Mouse (Mus musculus): ENCODE measurements at regions not wholly inside any gene's neighbourhood (a gene's known extent, or its start where the extent isn't known, plus 50 kb on each side); places are given as distances from the start of the nearest gene placed in this dataset. TPM values are rescaled to one million over a fixed set of nuclear protein-coding genes. Genes with fewer than 3 reads are reported as not detected.

DNA sequence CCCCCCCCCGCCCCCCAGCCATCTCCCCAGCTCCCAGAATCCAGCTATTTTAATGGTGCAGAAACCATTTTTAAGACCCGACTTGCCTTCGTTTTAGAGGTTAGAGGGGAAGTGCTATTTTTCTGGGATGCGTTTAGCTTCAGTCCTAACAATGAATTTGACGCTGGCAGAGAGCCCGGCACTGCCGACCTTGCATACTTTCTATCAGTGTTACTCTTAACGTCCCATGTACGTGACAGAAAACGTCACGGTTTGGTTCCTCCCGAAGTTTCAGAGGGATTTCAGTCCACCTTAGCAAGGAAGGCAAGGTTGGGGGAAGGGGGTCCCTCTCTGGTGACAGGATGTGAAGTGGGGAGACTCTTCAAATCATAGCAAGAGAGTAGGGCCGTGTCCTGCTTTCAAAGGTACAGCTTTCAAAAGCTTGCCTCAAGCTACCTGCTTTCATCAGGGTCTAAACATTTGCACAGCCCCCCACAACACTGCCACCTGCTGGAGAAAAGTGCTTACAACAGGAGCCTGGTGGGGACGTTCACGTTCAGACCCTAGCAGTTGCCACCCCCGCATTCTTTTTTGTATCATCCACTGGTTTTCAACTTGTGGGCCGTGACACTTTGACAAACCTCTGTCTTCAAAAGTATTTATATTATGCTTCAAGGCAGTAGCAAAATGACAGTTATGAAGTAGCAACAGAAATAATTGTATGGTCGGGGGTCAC lies 157.4 kb upstream of the Gm10131 start:
- DNase-seq (ENCODE audit: low spot score), result no peak
- Histone ChIP-seq H3K27ac (replicated peaks) (no peak overlapping the region), H3K9me3 (replicated peaks) (0 out of 2 replicates have a peak, but pooled peaks cover 3% of the 10 kb centered on the region), H3K4me3 (no peak overlapping the region), H3K4me1 (no peaks in the 10 kb centered on the region), H3K27me3 (ENCODE audit: low read depth, poor library complexity, severe bottlenecking) (no peaks in the 10 kb centered on the region), H3K36me3 (no peaks in the 10 kb centered on the region)
- WGBS, result 93% methylated on average over 18 of the region's 18 CpGs

GRCm38 (mm10) chr8:34254978-34255377 lies 143.4 kb upstream of the Gm10131 start:
- H3K4me1 ChIP-seq, result peaks cover 12% of the 10 kb centered on the region
- no peak for DNase-seq (ENCODE audit: low spot score)
- 86% methylated on average over 2 of the region's 2 CpGs for WGBS
- no peak overlapping the region for H3K27ac ChIP-seq (replicated peaks)
- H3K4me3 ChIP-seq, result no peak overlapping the region
- no peaks in the 10 kb centered on the region for H3K36me3 ChIP-seq
- H3K9me3 ChIP-seq (replicated peaks), result no peaks in the 10 kb centered on the region
- H3K27me3 ChIP-seq (ENCODE audit: low read depth, poor library complexity, severe bottlenecking), result no peaks in the 10 kb centered on the region

GRCm38 (mm10) chr8:34251934-34252333 lies 140.4 kb upstream of the Gm10131 start:
- Histone ChIP-seq H3K9me3 (replicated peaks) (0 out of 2 replicates have a peak, but pooled peaks cover 2% of the 10 kb centered on the region), H3K4me1 (peaks cover 16% of the 10 kb centered on the region), H3K4me3 (no peak overlapping the region), H3K27ac (replicated peaks) (no peak overlapping the region), H3K36me3 (no peaks in the 10 kb centered on the region), H3K27me3 (ENCODE audit: low read depth, poor library complexity, severe bottlenecking) (no peaks in the 10 kb centered on the region)
- DNase-seq (ENCODE audit: low spot score), result no peak
- 93% methylated on average over 7 of the region's 7 CpGs for WGBS

DNA sequence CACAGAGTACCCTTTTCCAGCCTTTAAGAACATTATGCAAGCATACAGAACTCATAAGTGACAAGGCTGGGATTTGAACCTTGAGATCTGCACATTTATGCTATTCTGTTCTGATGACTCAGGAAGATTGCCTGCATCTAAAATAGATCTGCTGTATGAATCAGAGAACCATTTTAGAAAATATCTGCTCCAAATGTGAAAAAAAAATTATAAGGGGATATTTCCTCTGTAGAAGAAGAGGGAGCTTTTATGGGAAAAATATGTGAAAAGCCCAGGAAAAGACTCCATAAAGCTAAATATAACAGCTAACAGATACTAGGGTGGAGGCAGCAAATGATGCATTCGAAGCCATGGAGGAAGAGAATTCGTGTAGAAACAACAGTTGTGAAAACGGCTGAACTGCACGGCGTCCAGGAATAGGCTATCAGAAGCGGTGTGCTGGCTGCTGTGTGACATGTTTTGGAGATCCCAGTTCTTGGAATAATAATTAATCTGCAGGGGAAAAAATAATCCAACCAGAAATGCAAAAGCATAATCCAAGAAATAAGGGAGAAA lies 127.9 kb upstream of the Gm10131 start:
- Histone ChIP-seq H3K27me3 (ENCODE audit: low read depth, poor library complexity, severe bottlenecking) (no peaks in the 10 kb centered on the region), H3K4me3 (no peak overlapping the region), H3K4me1 (no peaks in the 10 kb centered on the region), H3K36me3 (no peaks in the 10 kb centered on the region), H3K27ac (replicated peaks) (no peak overlapping the region), H3K9me3 (replicated peaks) (no peaks in the 10 kb centered on the region)
- DNase-seq (ENCODE audit: low spot score), result no peak
- 88% methylated on average over 6 of the region's 6 CpGs for WGBS

DNA sequence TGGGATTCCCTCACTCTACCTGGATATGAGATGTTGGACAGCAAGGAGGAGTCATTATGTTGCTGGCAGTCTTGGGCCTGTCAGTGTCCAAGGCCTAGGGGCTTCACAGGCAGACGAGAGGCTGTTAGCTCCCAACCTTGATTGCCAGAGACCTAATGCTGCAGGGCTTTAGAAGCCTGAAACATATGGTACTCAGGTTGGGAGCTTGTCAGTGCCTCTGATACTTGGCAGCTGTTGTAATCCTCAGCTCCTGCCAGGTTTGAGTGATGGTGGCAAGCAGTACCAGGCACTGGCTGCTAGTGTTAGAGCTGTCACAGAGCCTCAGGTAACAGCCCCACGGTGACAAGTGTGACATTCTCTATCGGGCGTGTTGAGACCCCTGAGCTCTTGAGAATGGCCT lies 122.2 kb upstream of the Gm10131 start:
- Histone ChIP-seq H3K27ac (replicated peaks) (no peak overlapping the region), H3K27me3 (ENCODE audit: low read depth, poor library complexity, severe bottlenecking) (no peaks in the 10 kb centered on the region), H3K9me3 (replicated peaks) (no peaks in the 10 kb centered on the region), H3K36me3 (no peaks in the 10 kb centered on the region), H3K4me1 (no peaks in the 10 kb centered on the region), H3K4me3 (no peak overlapping the region)
- DNase-seq (ENCODE audit: low spot score), result no peak
- WGBS, result 90% methylated on average over 4 of the region's 4 CpGs

DNA sequence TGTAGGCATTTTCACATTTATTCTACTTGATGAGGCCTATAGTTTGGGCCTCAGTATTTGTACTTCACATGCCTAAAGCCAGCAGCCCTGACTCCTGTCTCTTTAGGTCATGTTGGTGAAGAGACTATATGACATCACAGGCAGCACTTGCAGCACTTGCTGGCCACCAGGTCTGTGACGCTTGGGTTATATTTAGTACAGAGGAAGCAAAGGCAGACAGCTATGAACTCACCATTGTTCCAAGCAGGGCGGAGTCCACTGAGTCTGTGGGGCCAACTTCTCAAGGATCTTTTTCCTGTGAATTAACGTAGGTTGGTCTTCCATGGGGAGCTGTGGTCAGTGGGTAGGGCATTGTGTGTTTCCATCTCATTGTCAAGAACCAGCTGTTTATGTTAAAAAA lies 117.9 kb upstream of the Gm10131 start:
- no peaks in the 10 kb centered on the region for H3K27me3 ChIP-seq (ENCODE audit: low read depth, poor library complexity, severe bottlenecking)
- no peaks in the 10 kb centered on the region for H3K36me3 ChIP-seq
- H3K4me1 ChIP-seq, result no peaks in the 10 kb centered on the region
- no peak overlapping the region for H3K27ac ChIP-seq (replicated peaks)
- DNase-seq (ENCODE audit: low spot score), result no peak
- no peaks in the 10 kb centered on the region for H3K9me3 ChIP-seq (replicated peaks)
- no peak overlapping the region for H3K4me3 ChIP-seq
- 83% methylated on average over 3 of the region's 3 CpGs for WGBS

DNA sequence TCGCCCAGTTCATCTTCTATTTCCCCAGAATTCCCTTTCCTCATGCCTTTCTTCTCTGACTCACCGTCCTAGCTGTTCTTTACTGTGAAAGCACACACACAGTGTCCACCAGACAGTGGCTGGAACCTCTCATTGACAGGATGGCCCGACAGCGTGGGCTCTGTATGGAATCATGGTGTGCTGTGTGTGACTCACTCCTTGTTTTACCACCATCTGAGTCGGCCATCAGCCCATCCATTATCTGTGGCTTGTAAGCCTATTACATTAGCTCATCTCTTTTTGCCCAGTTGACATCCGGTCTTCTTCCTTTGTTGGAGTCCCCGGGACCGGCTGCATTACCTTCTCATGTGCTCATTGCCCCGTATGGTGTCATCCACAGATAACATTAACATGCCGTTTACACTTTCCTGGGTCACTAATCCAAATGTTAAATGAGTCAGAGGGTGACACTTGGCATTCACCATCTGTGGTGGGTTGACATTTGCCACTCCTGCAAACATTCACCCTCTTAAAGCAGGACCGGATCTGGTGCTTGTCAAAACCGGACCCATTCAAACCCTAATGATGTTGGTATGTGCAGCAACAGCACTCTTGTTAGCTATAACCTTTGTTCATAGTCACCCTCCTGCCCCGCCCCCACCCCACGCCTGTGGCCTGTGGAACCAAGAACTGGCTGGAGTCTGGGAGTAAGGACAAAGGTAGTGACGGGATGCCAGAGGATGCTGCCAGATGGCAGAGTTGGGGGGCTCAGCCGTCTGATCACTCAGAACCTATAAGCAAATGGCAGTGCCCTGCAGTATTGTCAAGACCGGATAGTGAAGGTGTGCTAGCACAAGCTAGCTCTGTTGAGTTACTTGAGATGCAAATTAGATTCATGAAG lies 113.7 kb upstream of the Gm10131 start:
- no peak for DNase-seq (ENCODE audit: low spot score)
- Histone ChIP-seq H3K36me3 (no peaks in the 10 kb centered on the region), H3K27me3 (ENCODE audit: low read depth, poor library complexity, severe bottlenecking) (no peaks in the 10 kb centered on the region), H3K27ac (replicated peaks) (no peak overlapping the region), H3K9me3 (replicated peaks) (no peaks in the 10 kb centered on the region), H3K4me3 (no peak overlapping the region), H3K4me1 (no peaks in the 10 kb centered on the region)
- 75% methylated on average over 17 of the region's 17 CpGs for WGBS

GRCm38 (mm10) chr8:34222187-34222586 lies 110.7 kb upstream of the Gm10131 start:
- H3K27me3 ChIP-seq (ENCODE audit: low read depth, poor library complexity, severe bottlenecking), result no peaks in the 10 kb centered on the region
- DNase-seq (ENCODE audit: low spot score), result no peak
- H3K9me3 ChIP-seq (replicated peaks), result no peaks in the 10 kb centered on the region
- H3K4me3 ChIP-seq, result no peak overlapping the region
- no peaks in the 10 kb centered on the region for H3K4me1 ChIP-seq
- no peak overlapping the region for H3K27ac ChIP-seq (replicated peaks)
- H3K36me3 ChIP-seq, result no peaks in the 10 kb centered on the region
- WGBS, result 68% methylated on average over 6 of the region's 6 CpGs

Small RNA genes in the stretch of these regions (microRNA-seq; reads per million reads assigned to microRNA genes)
- not detected for gene Gm23177
